Mouse (Mus musculus) cerebellum, adult 11 months (tissue): Measurements from ENCODE around the gene Pspc1.

Experiments used
- DNase-seq: peaks from one replicate; pipeline ENCODE4 v3.0.0; 2022

The Pspc1 gene

GRCm38 (mm10) chr14:56695495-56695894 lies 82.6 kb downstream of the Pspc1 start:
- DNase-seq, result no peak

DNA sequence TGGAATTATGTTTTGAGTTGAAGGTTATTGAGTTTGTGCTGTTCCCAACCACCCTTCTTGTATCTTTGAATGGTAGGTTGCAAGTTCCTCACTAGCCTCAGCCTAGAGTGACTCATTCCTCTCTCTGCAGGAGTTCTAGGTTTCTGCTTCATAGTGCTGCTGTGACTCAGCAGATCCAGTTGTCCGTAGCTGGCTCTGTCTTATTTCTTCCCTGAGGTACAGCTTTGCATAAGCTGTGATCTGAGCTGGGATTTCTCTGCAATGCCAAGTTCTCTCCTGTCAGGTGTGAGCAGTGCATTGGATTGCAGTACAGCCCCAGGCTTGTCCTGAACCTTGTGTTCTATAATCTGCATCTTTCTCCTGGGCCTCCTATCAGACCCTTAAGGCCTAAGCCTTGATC lies 88.3 kb downstream of the Pspc1 start:
- DNase-seq, result no peak

DNA sequence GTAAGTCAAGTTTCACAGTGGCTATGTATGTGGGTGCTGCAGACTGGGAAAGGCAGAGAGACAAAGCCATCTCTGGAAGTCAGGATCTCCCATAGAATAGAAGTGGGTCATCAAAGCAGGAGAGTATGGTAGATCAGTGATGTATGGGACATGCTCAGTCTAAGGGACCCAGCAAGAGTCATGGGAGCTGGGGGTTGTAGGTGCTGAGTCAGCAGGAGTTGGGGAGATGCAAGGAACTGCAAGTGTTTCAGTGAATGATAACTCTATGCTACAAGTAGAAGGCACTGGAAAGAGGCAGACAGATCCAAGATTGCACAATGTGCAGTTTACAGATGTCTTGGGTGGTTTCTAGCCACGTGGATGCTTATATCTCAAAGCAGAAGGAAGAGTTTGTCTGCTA lies 89.0 kb downstream of the Pspc1 start:
- DNase-seq, result no peak

- no peak for DNase-seq
Measured at GRCm38 (mm10) chr14:56685426-56685825, 92.7 kb downstream of the Pspc1 start.
